Mouse (Mus musculus) heart, postnatal 36 days (tissue): ENCODE measurements around the gene Il11. TPM values are rescaled to one million over a fixed set of nuclear protein-coding genes. Genes with fewer than 3 reads are reported as not detected.

Experiments
- total RNA-seq, 2 experiments: library from RNA; stranded (reverse); gene quantifications; 2 replicates each; pipeline ENCODE4 v1.2.3; 2021

The Il11 gene
- total RNA-seq, 2 experiments from 2014 or later = not detected

Other genes with a start within 250 kb of the Il11 start
- under 1 TPM; 0.54 to 0.89 TPM for gene Syt5, start 235.3 kb downstream of the Il11 start, total RNA-seq
- gene Ptprh, start 178.8 kb downstream of the Il11 start, total RNA-seq = not detected
- 1 to 10 TPM; 4.2 to 5.1 TPM for gene Tmem86b, start 151.4 kb downstream of the Il11 start, total RNA-seq
- 10 to 100 TPM; 72.1 to 73.7 TPM for gene Ppp6r1, start 123.8 kb downstream of the Il11 start, total RNA-seq
- 10 to 100 TPM; 27.2 to 34.7 TPM for gene Hspbp1, start 97.8 kb downstream of the Il11 start, total RNA-seq
- gene Brsk1, start 92.3 kb downstream of the Il11 start, total RNA-seq = 1 to 10 TPM; 1.2 TPM
- under 1 TPM; 0.11 to 0.30 TPM for gene Tmem150b, start 57.6 kb downstream of the Il11 start, total RNA-seq
- 10 to 100 TPM; 14.8 to 15.9 TPM for gene Kmt5c, start 42.7 kb downstream of the Il11 start, total RNA-seq
- gene Cox6b2, start 29.8 kb downstream of the Il11 start, total RNA-seq = 1 to 10 TPM; 1.9 to 2.3 TPM
- not detected for gene Fam71e2, start 11.6 kb downstream of the Il11 start, total RNA-seq
- gene Tmem190, start 78 bp upstream of the Il11 start, total RNA-seq = not detected
- 1 to 10 TPM; 4.4 to 5.7 TPM for gene Tmem238, start 6.8 kb upstream of the Il11 start, total RNA-seq
- 100 to 1,000 TPM; 515 to 545 TPM for gene Rpl28, start 10.0 kb upstream of the Il11 start, total RNA-seq
- 10 to 100 TPM; 89.8 to 95.7 TPM for gene Ube2s, start 29.7 kb upstream of the Il11 start, total RNA-seq
- not detected for gene Shisa7, start 61.8 kb upstream of the Il11 start, total RNA-seq
- gene Isoc2b, start 87.4 kb upstream of the Il11 start, total RNA-seq = 1 to 10 TPM; 3.9 to 4.6 TPM
- gene Isoc2a, start 94.3 kb upstream of the Il11 start, total RNA-seq = 10 to 100 TPM; 45.4 to 48.8 TPM
- not detected for gene Gm36210, start 123.7 kb upstream of the Il11 start, total RNA-seq
- 1 to 10 TPM; 7.2 to 9.2 TPM for gene Zfp628, start 132.4 kb upstream of the Il11 start, total RNA-seq
- gene Nat14, start 139.2 kb upstream of the Il11 start, total RNA-seq = 1 to 10 TPM; 4.3 to 5.1 TPM
- gene Ssc5d, start 142.9 kb upstream of the Il11 start, total RNA-seq = 1 to 10 TPM; 3.9 to 4.1 TPM
- gene Sbk2, start 181.5 kb upstream of the Il11 start, total RNA-seq = 10 to 100 TPM; 26.5 to 34.0 TPM
- 10 to 100 TPM; 31.5 to 45.5 TPM for gene Sbk3, start 188.3 kb upstream of the Il11 start, total RNA-seq
- 10 to 100 TPM; 14.2 to 16.4 TPM for gene Zfp579, start 213.3 kb upstream of the Il11 start, total RNA-seq
- gene Zfp524, start 231.6 kb upstream of the Il11 start, total RNA-seq = 10 to 100 TPM in 1 of 2 experiments, 1 to 10 TPM in 1; 9.7 to 10.4 TPM
- gene Fiz1, start 231.8 kb upstream of the Il11 start, total RNA-seq = 10 to 100 TPM; 17.0 to 21.6 TPM
- not detected for gene Gm44973, start 232.6 kb upstream of the Il11 start, total RNA-seq
- gene Zfp865, start 237.5 kb upstream of the Il11 start, total RNA-seq = 10 to 100 TPM; 14.1 to 14.9 TPM
- not detected for gene Ccdc106, start 237.7 kb upstream of the Il11 start, total RNA-seq